Mouse (Mus musculus) lung, adult 2 months (tissue): ENCODE data around the gene Zfp426.

Source experiments
- CTCF ChIP-seq: fragments of 200-500 bp; IDR thresholded peaks from 2 replicates; pipeline ENCODE4 v1.5.1; 2011; ENCODE audit warnings: mild to moderate bottlenecking, low read length, control low read depth; ENCODE audit not compliant: insufficient read depth
- POLR2A ChIP-seq: fragments of 200-500 bp; IDR thresholded peaks from 2 replicates; pipeline ENCODE4 v1.6.1; 2011; ENCODE audit warnings: low read depth, mild to moderate bottlenecking, control low read depth, low read length, borderline replicate concordance; ENCODE audit errors: extremely low read depth

GRCm38 (mm10) chr9:20453647-20454046 lies 38.9 kb downstream of the Zfp426 start:
- TF ChIP-seq CTCF: no peak
- no peak for TF ChIP-seq POLR2A
